In genomic region chr10:78378516-78378915, GRCm38 (mm10) we compare ENCODE assay signal across 17 mouse cellular contexts. TPM values are rescaled to one million over a fixed set of nuclear protein-coding genes. Genes with fewer than 3 reads are reported as not detected.
DNase-seq lines count a peak whose midpoint lies in the region; ATAC-seq and TF ChIP-seq lines count a peak whose summit lies in the region.
"Had no signal": no experiment of that assay in that cellular context is flagged by ENCODE, and none has a peak within 500 bp of the region (broad histone marks: within the 10 kb centered on the region; RNA-seq: fewer than 3 reads in every experiment).

No protein-coding gene starts in this region.

- no peaks in the 10 kb centered on the region for H3K36me3 ChIP-seq in liver, postnatal 0 days (replicated peaks; ENCODE audit: insufficient read depth, low read length)
- no peaks in the 10 kb centered on the region for H3K36me3 ChIP-seq in liver, embryonic 11.5 days (ENCODE audit: control insufficient read depth, insufficient read depth, low read length)
- H3K36me3 ChIP-seq in splenic B cell, adult 2 months (ENCODE audit: control insufficient read depth, insufficient read depth, low read length, poor library complexity, severe bottlenecking): no peaks in the 10 kb centered on the region
- H3K36me3 ChIP-seq: heart, embryonic 15.5 days; hindbrain, embryonic 10.5 days; limb, embryonic 13.5 days had no signal

- TF ChIP-seq EP300 in liver, postnatal 0 days (IDR thresholded peaks at IDR 0.05; ENCODE audit: low read depth): no peak

- peak; percentile 21; the same call in 1 of the 2 replicates for TF ChIP-seq CTCF in gastrocnemius, adult 2 months (IDR thresholded peaks at IDR 0.05)
- peak; percentile 52 for TF ChIP-seq CTCF in liver, postnatal 0 days (IDR thresholded peaks at IDR 0.05; ENCODE audit: low read depth)
- peak; percentile 48 for TF ChIP-seq CTCF in Patski (IDR thresholded peaks at IDR 0.05)

- ATAC-seq in liver, postnatal 0 days: no peak
- no peak for ATAC-seq in liver, embryonic 11.5 days (replicated peaks; ENCODE audit: low FRiP score)
- ATAC-seq in Patski: no peak
- ATAC-seq: forebrain, postnatal 0 days; midbrain, embryonic 16.5 days had no signal

- in situ Hi-C loops in Patski (cut with MboI; ENCODE audit: low pct_unique_long_range_greater_than_20kb): loop anchor here (25.0 kb wide), 1 partner anchor 341 kb away; the partner anchor contains the start of genes Aire and Dnmt3l

- intact Hi-C loops in gastrocnemius, adult 2 months (cut with DNase I): no loop called here
- intact Hi-C loops in left cerebral cortex, postnatal 10 days (cut with DNase I): no loop called here

- DNase-seq in gastrocnemius, adult 2 months: no peak
- DNase-seq in gastrocnemius, postnatal 25 days: no peak
- no peak for DNase-seq in liver, postnatal 0 days
- no peak for DNase-seq in liver, embryonic 11.5 days (ENCODE audit: low spot score)
- DNase-seq in Patski (ENCODE audit: low read depth, low spot score): no peak
- DNase-seq in splenic B cell, adult 2 months (ENCODE audit: low read depth, low spot score): peak; percentile 31
- DNase-seq in retina, embryonic 14.5 days (ENCODE audit: low spot score): no peak
- no peak for DNase-seq in left cerebral cortex, postnatal 10 days (ENCODE audit: extremely low spot score in 1 of 2, low spot score in 2 of 2)
- DNase-seq: cerebellum, adult 8-10 months; forebrain, postnatal 0 days; heart, adult 18-20 months; lung, adult 2 months; thymus, postnatal 36 days had no signal

- 84% methylated on average over 7 of the region's 7 CpGs for WGBS in liver, postnatal 0 days (ENCODE audit: insufficient replicate concordance)
- 95% methylated on average over 7 of the region's 7 CpGs for WGBS in liver, embryonic 11.5 days

- CTCF ChIA-PET in Patski (lab: Charles Lee): interaction anchor here (0.9 to 2.1 kb wide), 6 partner anchors 8 to 56 kb away, joined by 3 to 6 read pairs (median 4); no protein-coding TSS in a partner anchor

- no peak overlapping the region for H3K27ac ChIP-seq in gastrocnemius, adult 2 months
- no peak overlapping the region for H3K27ac ChIP-seq in liver, postnatal 0 days (ENCODE audit: low read depth)
- H3K27ac ChIP-seq in liver, embryonic 11.5 days (ENCODE audit: low read depth, low read length): no peak overlapping the region
- H3K27ac ChIP-seq: heart, embryonic 15.5 days; hindbrain, embryonic 10.5 days; limb, embryonic 13.5 days had no signal

- no peak overlapping the region for H3K4me3 ChIP-seq in gastrocnemius, adult 2 months
- no peak overlapping the region for H3K4me3 ChIP-seq in liver, postnatal 0 days (ENCODE audit: low read depth, low read length)
- H3K4me3 ChIP-seq in liver, embryonic 11.5 days (ENCODE audit: low read depth, low read length): no peak overlapping the region
- H3K4me3 ChIP-seq: heart, embryonic 15.5 days; hindbrain, embryonic 10.5 days; limb, embryonic 13.5 days had no signal

- POLR2A ChIA-PET in Patski (lab: Charles Lee): no interaction called here

- no peaks in the 10 kb centered on the region for H3K4me1 ChIP-seq in liver, postnatal 0 days (ENCODE audit: insufficient read depth)
- no peaks in the 10 kb centered on the region for H3K4me1 ChIP-seq in liver, embryonic 11.5 days (replicated peaks; ENCODE audit: control insufficient read depth, insufficient read depth, low read length)
- H3K4me1 ChIP-seq: heart, embryonic 15.5 days; hindbrain, embryonic 10.5 days; limb, embryonic 13.5 days had no signal

- H3K27me3 ChIP-seq in liver, postnatal 0 days (ENCODE audit: insufficient read depth, low read length): 0 out of 2 replicates have a peak, but pooled peaks cover 3% of the 10 kb centered on the region
- H3K27me3 ChIP-seq in liver, embryonic 11.5 days (replicated peaks; ENCODE audit: control insufficient read depth, insufficient read depth, low read length): no peaks in the 10 kb centered on the region
- no peaks in the 10 kb centered on the region for H3K27me3 ChIP-seq in Patski
- no peaks in the 10 kb centered on the region for H3K27me3 ChIP-seq in splenic B cell, adult 2 months (ENCODE audit: control insufficient read depth, insufficient read depth, low read length, poor library complexity, severe bottlenecking)
- H3K27me3 ChIP-seq: heart, embryonic 15.5 days; limb, embryonic 13.5 days had no signal

- no peaks in the 10 kb centered on the region for H3K9me3 ChIP-seq in liver, postnatal 0 days (ENCODE audit: low read length)
- no peaks in the 10 kb centered on the region; the same call in 1 of the 2 replicates for H3K9me3 ChIP-seq in liver, embryonic 11.5 days (ENCODE audit: control insufficient read depth, low read length)
- H3K9me3 ChIP-seq: heart, embryonic 15.5 days had no signal

- H3K4me2 ChIP-seq in liver, postnatal 0 days (ENCODE audit: low read depth, low read length): no peak overlapping the region
- no peak overlapping the region for H3K4me2 ChIP-seq in liver, embryonic 11.5 days
- H3K4me2 ChIP-seq: heart, embryonic 15.5 days; limb, embryonic 13.5 days had no signal

- H3K9ac ChIP-seq in liver, postnatal 0 days (replicated peaks): no peak overlapping the region
- H3K9ac ChIP-seq in liver, embryonic 11.5 days (ENCODE audit: low read depth, low read length): no peak overlapping the region
- H3K9ac ChIP-seq: forebrain, postnatal 0 days; heart, embryonic 15.5 days; limb, embryonic 13.5 days had no signal

RNA-seq across cellular contexts. Expression of gene Agpat3, which starts 26.2 kb away (rescaled TPM):
- 100 to 1,000 TPM; 108 to 135 TPM for total RNA-seq in gastrocnemius, adult 2 months (2021)
- 100 to 1,000 TPM; 120 to 123 TPM for total RNA-seq in gastrocnemius, postnatal 25 days (2021)
- 154 and 171 TPM in 2 replicates for polyA plus RNA-seq in liver, postnatal 0 days (2015; fragmentation: Nextera tagmentation; extraction: Ambion mirVana)
- polyA plus RNA-seq in liver, embryonic 11.5 days (2014; fragmentation: Nextera tagmentation; extraction: Ambion mirVana): 28.7 and 32.8 TPM in 2 replicates
- 98.9 TPM for polyA plus RNA-seq in Patski (2021)
- total RNA-seq in left cerebral cortex, postnatal 10 days (2021): 100 to 1,000 TPM; 251 to 263 TPM

RNA-seq across cellular contexts. Expression of gene Rrp1, which starts 34.3 kb away (rescaled TPM):
- total RNA-seq in gastrocnemius, adult 2 months (2021): 10 to 100 TPM; 63.5 to 66.4 TPM
- 10 to 100 TPM; 58.8 to 62.0 TPM for total RNA-seq in gastrocnemius, postnatal 25 days (2021)
- polyA plus RNA-seq in liver, postnatal 0 days (2015; fragmentation: Nextera tagmentation; extraction: Ambion mirVana): 93.5 and 95.5 TPM in 2 replicates
- 277 and 293 TPM in 2 replicates for polyA plus RNA-seq in liver, embryonic 11.5 days (2014; fragmentation: Nextera tagmentation; extraction: Ambion mirVana)
- polyA plus RNA-seq in Patski (2021): 297 TPM
- total RNA-seq in left cerebral cortex, postnatal 10 days (2021): 100 to 1,000 TPM; 345 to 346 TPM

RNA-seq across cellular contexts. Expression of gene Cstb, which starts 47.0 kb away (rescaled TPM):
- 10 to 100 TPM; 11.9 to 15.3 TPM for total RNA-seq in gastrocnemius, adult 2 months (2021)
- total RNA-seq in gastrocnemius, postnatal 25 days (2021): 10 to 100 TPM; 12.5 to 17.1 TPM
- polyA plus RNA-seq in liver, postnatal 0 days (2015; fragmentation: Nextera tagmentation; extraction: Ambion mirVana): 177 and 187 TPM in 2 replicates
- 134 and 148 TPM in 2 replicates for polyA plus RNA-seq in liver, embryonic 11.5 days (2014; fragmentation: Nextera tagmentation; extraction: Ambion mirVana)
- polyA plus RNA-seq in Patski (2021): 418 TPM
- total RNA-seq in left cerebral cortex, postnatal 10 days (2021): 10 to 100 TPM; 33.8 to 37.4 TPM

Comparison
In these comparisons a context has a peak if more than half of its experiments do, and no peak if none do; other contexts are left out.
1. RNA of gene Rrp1, which starts 34.3 kb away (total RNA-seq): 345 to 346 TPM in left cerebral cortex, postnatal 10 days; 63.5 to 66.4 TPM in gastrocnemius, adult 2 months and 58.8 to 62.0 TPM in gastrocnemius, postnatal 25 days; every median in the first group is over 4 times any median in the second.
2. Peak in every context shown above with its lines, with median percentiles within 50 percentile points of each other: CTCF ChIP-seq.